ENCODE assay signal across 8 mouse cellular contexts in genomic region chrX:101221834-101222795, GRCm38 (mm10). TPM values are rescaled to one million over a fixed set of nuclear protein-coding genes. Genes with fewer than 3 reads are reported as not detected.
DNase-seq lines count a peak whose midpoint lies in the region; ATAC-seq and TF ChIP-seq lines count a peak whose summit lies in the region.

Snx12 (minus strand) TSS chrX:101222563.

- peak within 1 kb of the TSS; percentile 89 for H3K27ac ChIP-seq in ES-E14 (ENCODE audit: insufficient read depth, low read depth, low read length, poor library complexity, severe bottlenecking)
- peak within 1 kb of the TSS; percentile 78 for H3K27ac ChIP-seq in forebrain, embryonic 15.5 days (replicated peaks)

- peak; percentile 73 for DNase-seq in ES-E14 (ENCODE audit: low read depth, low spot score)
- peak; percentile 93 for DNase-seq in cerebellum, adult 11-12 months
- peak; percentile 82 for DNase-seq in heart, postnatal 25 days (ENCODE audit: low spot score)
- peak; percentile 87 to 95 for DNase-seq in layer of hippocampus, adult 18-20 months (ENCODE audit: low spot score in 2 of 2)
- DNase-seq in lung, adult 2 months: peak; percentile 80
- peak; percentile 68 to 83 for DNase-seq in thymus, adult 18-20 months

- TF ChIP-seq CTCF in lung, adult 2 months (IDR thresholded peaks at IDR 0.05; ENCODE audit: insufficient read depth, low read length): no peak

- peak within 1 kb of the TSS; percentile 44 for H3K4me2 ChIP-seq in forebrain, embryonic 15.5 days (replicated peaks)

- in situ Hi-C loops in ES-E14 (cut with MboI; ENCODE audit: low sequenced_read_pairs in 2 of 2, unreplicated experiment in 2 of 2): no loop called here

- H3K27me3 ChIP-seq in forebrain, embryonic 15.5 days: no peaks in the 10 kb centered on the region

- no peaks in the 10 kb centered on the region for H3K36me3 ChIP-seq in ES-E14 (ENCODE audit: control insufficient read depth, insufficient read depth, low read length, poor library complexity, severe bottlenecking)
- H3K36me3 ChIP-seq in forebrain, embryonic 15.5 days: no peaks in the 10 kb centered on the region

- WGBS in forebrain, embryonic 15.5 days: 13% methylated on average over 53 of the region's 55 CpGs
- 22% methylated on average over 55 of the region's 55 CpGs for WGBS in lung, adult 2 months

- H3K4me3 ChIP-seq in ES-E14 (ENCODE audit: insufficient read depth in 1 of 2, low read depth in 1 of 2, low read length in 2 of 2, poor library complexity in 1 of 2, severe bottlenecking in 1 of 2): peak within 1 kb of the TSS; percentile 75 to 92
- H3K4me3 ChIP-seq in forebrain, embryonic 15.5 days: peak within 1 kb of the TSS; percentile 59
- peak within 1 kb of the TSS; percentile 93 for H3K4me3 ChIP-seq in lung, adult 2 months (replicated peaks; ENCODE audit: extremely low read depth, low read depth, low read length)

- no peaks in the 10 kb centered on the region for H3K9me3 ChIP-seq in ES-E14 (ENCODE audit: control insufficient read depth, insufficient read depth, low read depth, low read length)
- H3K9me3 ChIP-seq in forebrain, embryonic 15.5 days: no peaks in the 10 kb centered on the region

- intact Hi-C loops in heart, postnatal 25 days (cut with DNase I): loop anchor here (2.0 to 10.0 kb wide), 3 partner anchors 33 to 113 kb away; partner anchors contain the start of genes Foxo4 and Med12

- TF ChIP-seq POLR2A in lung, adult 2 months (IDR thresholded peaks at IDR 0.05; ENCODE audit: borderline replicate concordance, extremely low read depth, low read depth, low read length): peak; percentile 64; the same call in 1 of the 2 replicates

- ATAC-seq in forebrain, embryonic 15.5 days (replicated peaks): peak; percentile 98
- peak; percentile 98 for ATAC-seq in neutrophil, adult 5-6 weeks (ENCODE audit: extremely low read depth, insufficient number of reproducible peaks, low FRiP score, poor library complexity, severe bottlenecking)

- H3K4me1 ChIP-seq in ES-E14 (ENCODE audit: control insufficient read depth in 2 of 2, insufficient read depth in 2 of 2, low read length in 2 of 2, poor library complexity in 1 of 2): no peaks in the 10 kb centered on the region
- peaks cover 9% of the 10 kb centered on the region; the same call in 1 of the 2 replicates for H3K4me1 ChIP-seq in forebrain, embryonic 15.5 days
- H3K4me1 ChIP-seq in lung, adult 2 months (ENCODE audit: control insufficient read depth, insufficient read depth, low read length): no peaks in the 10 kb centered on the region; the same call in 1 of the 2 replicates

- peak within 1 kb of the TSS; percentile 92 for H3K9ac ChIP-seq in ES-E14 (ENCODE audit: insufficient read depth, low read depth, low read length, poor library complexity, severe bottlenecking)
- H3K9ac ChIP-seq in forebrain, embryonic 15.5 days (replicated peaks): peak within 1 kb of the TSS; percentile 54

TF ChIP-seq in ES-E14, 5 proteins besides CTCF, POLR2A, EP300 and RAD21:
- TF ChIP-seq CHD2 (IDR thresholded peaks at IDR 0.05; ENCODE audit: low read depth, low read length): no peak
- peak; percentile 81 for TF ChIP-seq HCFC1 (IDR thresholded peaks at IDR 0.05; ENCODE audit: borderline replicate concordance, insufficient read depth, low read length)
- no peak for TF ChIP-seq MAFK (IDR thresholded peaks at IDR 0.05; ENCODE audit: insufficient read depth, low read depth, low read length)

RNA-seq across cellular contexts. Expression of gene Snx12, which starts in this region (rescaled TPM):
- 26.3 and 34.8 TPM in 2 replicates for total RNA-seq in ES-E14 (2012; rRNA removed)
- 42.9 and 48.8 TPM in 2 replicates for polyA plus RNA-seq in forebrain, embryonic 15.5 days (2015; fragmentation: Nextera tagmentation; extraction: Ambion mirVana)
- total RNA-seq in heart, postnatal 25 days (2021): 10 to 100 TPM; 34.9 to 35.5 TPM
- 10 to 100 TPM; 91.6 to 93.0 TPM for total RNA-seq in layer of hippocampus, adult 18-20 months (2021)
- polyA plus RNA-seq in lung, adult 2 months (2012; rRNA removed): 11.3 and 26.5 TPM in 2 replicates
- 21.5 and 30.0 TPM in 2 replicates for total RNA-seq in neutrophil, adult 5-6 weeks (2017)

Comparison
In these comparisons a context has a peak if more than half of its experiments do, and no peak if none do; other contexts are left out.
1. Peak in every context shown above with its lines: DNase-seq, ATAC-seq, H3K4me3 ChIP-seq and H3K27ac ChIP-seq.